Mouse (Mus musculus) heart, postnatal 0 days (tissue): ENCODE results near the gene Urad. TPM values are rescaled to one million over a fixed set of nuclear protein-coding genes. Genes with fewer than 3 reads are reported as not detected.

ENCODE experiments used
- ATAC-seq: fragments of 200-750 bp; cut with Nextera tagmentation; 2 replicates; pipeline ENCODE4 v1.8.0; 2017; ENCODE audit warnings: low read depth, moderate number of reproducible peaks, moderate library complexity; ENCODE audit not compliant: insufficient read depth
- DNase-seq: peaks from one replicate; pipeline ENCODE4 v3.0.0-alpha.2; 2016; ENCODE audit warnings: low spot score
- H3K27ac ChIP-seq: fragments of 300-500 bp; sonication (generic); 2 replicates; pipeline ENCODE4 v1.5.1; 2014; ENCODE audit warnings: low read depth, mild to moderate bottlenecking
- H3K27me3 ChIP-seq: fragments of 300-500 bp; sonication (generic); 2 replicates; pipeline ENCODE4 v1.6.1; 2014; ENCODE audit warnings: low read length, mixed read lengths; ENCODE audit not compliant: control insufficient read depth, insufficient read depth
- H3K36me3 ChIP-seq: fragments of 300-500 bp; sonication (generic); replicated peaks from 2 replicates; pipeline ENCODE4 v1.6.1; 2014; ENCODE audit warnings: low read length, mixed read lengths; ENCODE audit not compliant: control insufficient read depth, insufficient read depth
- H3K4me1 ChIP-seq: fragments of 300-500 bp; sonication (generic); 2 replicates; pipeline ENCODE4 v1.6.1; 2014; ENCODE audit warnings: antibody characterized with exemption; ENCODE audit not compliant: control insufficient read depth, insufficient read depth
- H3K4me2 ChIP-seq: fragments of 300-500 bp; sonication (generic); 2 replicates; pipeline ENCODE4 v1.6.1; 2014; ENCODE audit warnings: low read depth, mild to moderate bottlenecking, low read length, moderate library complexity
- H3K4me3 ChIP-seq: fragments of 300-500 bp; sonication (generic); 2 replicates; pipeline ENCODE4 v1.5.1; 2014; ENCODE audit warnings: low read depth, low read length
- H3K9ac ChIP-seq: fragments of 300-500 bp; sonication (generic); replicated peaks from 2 replicates; pipeline ENCODE4 v1.6.1; 2014; ENCODE audit warnings: low read depth, low read length, mixed read lengths
- H3K9me3 ChIP-seq: fragments of 300-500 bp; sonication (generic); replicated peaks from 2 replicates; pipeline ENCODE4 v1.6.1; 2016; ENCODE audit warnings: low read length; ENCODE audit not compliant: control insufficient read depth
- CTCF ChIP-seq: IDR thresholded peaks from 2 replicates; pipeline ENCODE4 v1.5.1; 2016; ENCODE audit warnings: antibody characterized with exemption, control low read depth, low read depth
- EP300 ChIP-seq: IDR thresholded peaks from 2 replicates; pipeline ENCODE4 v1.6.1; 2016; ENCODE audit warnings: antibody characterized with exemption, low read depth
- WGBS: fragments of 180-500 bp; shearing (Covaris S2); extraction: QIAGEN DNeasy Blood & Tissue Kit; methylation state at CpG from one replicate; pipeline ENCODE4 v1.1.7; 2014; 5-methylcytosine and 5-hydroxymethylcytosine counted together
- polyA plus RNA-seq: library from polyadenylated mRNA; unstranded; fragments of >200 nt; fragmentation: Nextera tagmentation; extraction: Ambion mirVana; gene quantifications from 2 replicates; pipeline ENCODE4 v1.2.1, GENCODE M21; 2015
- total RNA-seq: library from RNA; depleted of rRNA; stranded (reverse); fragments of >200 nt; gene quantifications from 2 replicates; pipeline ENCODE4 v1.2.3, GENCODE M21; 2014; ENCODE audit warnings: low replicate concordance

The Urad gene
- total and polyA plus RNA-seq, 2 experiments from 2014 or later, result not detected

DNA sequence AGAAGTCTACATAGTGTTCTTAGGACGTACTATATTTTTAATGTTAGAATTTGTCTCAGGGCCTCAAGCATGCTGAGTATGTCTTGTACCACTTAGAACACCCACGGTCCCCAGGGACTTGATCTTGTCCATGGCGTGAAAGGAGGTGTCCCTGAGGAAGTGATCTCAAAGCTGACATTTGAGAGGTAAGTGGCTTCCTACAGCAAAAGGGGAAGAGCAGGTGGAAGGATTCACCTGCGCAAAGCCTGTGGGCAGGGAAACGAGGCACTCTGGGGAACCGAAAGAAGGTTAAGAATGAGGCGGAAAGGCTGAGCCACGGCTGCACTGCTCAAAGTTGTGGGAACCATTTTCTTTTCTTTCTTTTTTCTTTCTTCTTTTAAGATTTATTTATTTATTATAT, 29.7 kb upstream of the Urad start:
- DNase-seq, result no peak
- Histone ChIP-seq H3K4me1 (no peaks in the 10 kb centered on the region), H3K4me3 (no peak overlapping the region), H3K9me3 (no peaks in the 10 kb centered on the region), H3K27ac (no peak overlapping the region), H3K9ac (no peak overlapping the region), H3K4me2 (no peak overlapping the region), H3K36me3 (no peaks in the 10 kb centered on the region), H3K27me3 (no peaks in the 10 kb centered on the region)
- WGBS, result 82% methylated on average over 8 of the region's 8 CpGs
- no peak for TF ChIP-seq CTCF
- TF ChIP-seq EP300, result no peak
- ATAC-seq, result no peak

DNA sequence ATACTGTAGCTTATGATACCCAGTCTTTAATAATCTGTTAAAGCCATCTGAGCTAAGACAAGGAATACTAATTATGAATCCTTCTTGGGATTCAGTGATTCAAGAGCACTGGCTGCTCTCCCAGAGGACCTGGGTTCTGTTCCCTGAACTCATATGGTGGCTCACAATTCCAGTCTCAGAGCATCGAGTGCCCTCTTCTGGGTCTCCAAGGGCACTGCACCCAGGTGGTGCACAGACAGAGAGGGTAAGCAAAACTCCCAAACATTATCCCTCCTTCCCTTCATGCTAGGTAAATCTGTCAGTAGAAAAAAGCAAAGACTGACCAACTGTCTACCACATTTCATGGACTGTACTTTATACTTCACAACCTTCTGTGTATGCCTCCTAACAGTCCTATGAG, 23.7 kb upstream of the Urad start:
- Histone ChIP-seq H3K9me3 (no peaks in the 10 kb centered on the region), H3K4me3 (no peak overlapping the region), H3K36me3 (no peaks in the 10 kb centered on the region), H3K27me3 (no peaks in the 10 kb centered on the region), H3K4me1 (no peaks in the 10 kb centered on the region), H3K27ac (no peak overlapping the region), H3K9ac (no peak overlapping the region), H3K4me2 (no peak overlapping the region)
- 61% methylated on average over 1 of the region's 1 CpGs for WGBS
- DNase-seq, result no peak
- no peak for ATAC-seq
- TF ChIP-seq EP300, result no peak
- TF ChIP-seq CTCF, result no peak

DNA sequence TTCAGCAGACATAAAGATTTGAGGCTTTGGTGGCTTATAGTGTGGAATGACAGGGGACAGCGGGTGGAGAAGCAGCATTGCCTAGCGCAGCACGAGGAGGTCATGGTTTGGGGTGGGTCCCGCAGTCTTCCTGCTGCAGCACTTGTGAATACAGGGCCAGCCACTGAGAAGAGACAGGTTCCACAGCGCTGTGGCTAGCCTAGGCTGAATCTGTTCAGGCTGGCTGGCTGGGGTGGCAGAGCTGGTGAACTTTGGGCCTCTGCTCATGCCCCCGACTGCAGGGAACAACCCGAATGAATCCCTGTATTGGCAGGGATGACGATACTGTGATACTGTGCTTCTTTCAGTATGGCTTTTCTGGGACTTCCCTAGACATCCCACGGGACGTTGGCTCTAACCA, 21.7 kb upstream of the Urad start:
- no peaks in the 10 kb centered on the region for H3K4me1 ChIP-seq
- no peak overlapping the region for H3K9ac ChIP-seq
- ATAC-seq (no peak), DNase-seq (no peak)
- TF ChIP-seq CTCF, result no peak
- no peak overlapping the region for H3K4me2 ChIP-seq
- no peaks in the 10 kb centered on the region for H3K36me3 ChIP-seq
- WGBS, result 85% methylated on average over 10 of the region's 10 CpGs
- H3K4me3 ChIP-seq, result no peak overlapping the region
- H3K27me3 ChIP-seq, result no peaks in the 10 kb centered on the region
- H3K27ac ChIP-seq, result no peak overlapping the region
- H3K9me3 ChIP-seq, result no peaks in the 10 kb centered on the region

DNA sequence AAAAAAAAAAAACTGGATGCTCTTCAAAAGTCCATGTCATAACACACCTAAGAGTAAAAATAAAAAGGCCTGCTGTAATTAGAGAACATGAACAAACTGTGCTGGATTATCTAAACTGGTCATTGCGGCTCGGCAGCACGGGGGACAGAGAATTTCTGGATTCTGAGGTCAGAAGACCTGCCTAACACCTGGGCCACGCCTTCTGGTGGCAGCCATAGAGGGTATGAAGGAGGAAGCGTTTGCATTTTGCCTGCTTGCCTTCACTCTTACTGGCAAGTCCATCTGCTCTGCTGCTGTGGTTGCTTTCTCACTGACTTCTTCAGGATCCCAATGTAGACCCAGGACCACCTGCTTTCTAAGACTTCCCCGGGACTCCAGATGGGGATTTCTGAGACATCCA, 20.7 kb upstream of the Urad start:
- H3K27ac ChIP-seq, result no peak overlapping the region
- no peak for DNase-seq
- ATAC-seq, result no peak
- no peaks in the 10 kb centered on the region for H3K27me3 ChIP-seq
- no peaks in the 10 kb centered on the region for H3K36me3 ChIP-seq
- H3K4me2 ChIP-seq, result no peak overlapping the region
- no peak overlapping the region for H3K4me3 ChIP-seq
- TF ChIP-seq CTCF (no peak), EP300 (no peak)
- no peaks in the 10 kb centered on the region for H3K4me1 ChIP-seq
- no peaks in the 10 kb centered on the region for H3K9me3 ChIP-seq
- no peak overlapping the region for H3K9ac ChIP-seq
- 86% methylated on average over 6 of the region's 6 CpGs for WGBS

DNA sequence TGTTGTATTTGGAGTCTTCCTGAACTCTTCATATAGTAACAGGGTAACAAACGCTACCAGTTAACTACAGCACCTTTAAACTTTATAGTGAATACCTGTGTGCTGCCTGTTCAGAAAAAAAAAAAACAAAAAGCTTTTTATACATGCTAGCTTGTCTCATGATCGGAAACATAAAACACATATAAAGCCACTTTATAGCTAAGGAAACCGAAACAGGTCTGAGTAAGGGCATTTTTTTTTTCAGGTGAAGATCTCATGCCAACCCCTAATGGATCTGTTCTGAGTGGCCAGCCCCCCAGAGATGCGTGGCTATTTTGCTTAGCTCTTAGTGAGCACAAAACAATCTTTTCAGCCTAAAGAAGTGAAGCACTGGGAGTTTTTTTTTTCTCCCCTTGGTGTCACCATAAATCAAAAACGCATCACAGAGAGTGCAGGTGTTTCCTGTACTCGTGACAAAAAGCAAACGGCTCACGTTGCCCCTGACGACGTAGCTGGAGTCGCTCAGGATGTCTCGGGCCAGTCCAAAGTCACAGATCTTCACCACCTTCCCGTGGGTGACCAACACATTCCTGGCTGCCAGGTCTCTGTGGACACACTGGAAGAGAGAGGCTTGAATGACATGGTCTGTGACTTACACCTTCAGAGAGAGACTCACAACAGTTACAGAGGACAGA, 18.6 kb upstream of the Urad start:
- H3K4me1 ChIP-seq, result no peaks in the 10 kb centered on the region
- WGBS, result 60% methylated on average over 13 of the region's 13 CpGs
- H3K9ac ChIP-seq, result no peak overlapping the region
- no peak overlapping the region for H3K4me2 ChIP-seq
- H3K27me3 ChIP-seq, result no peaks in the 10 kb centered on the region
- DNase-seq (no peak), ATAC-seq (no peak)
- H3K36me3 ChIP-seq, result no peaks in the 10 kb centered on the region
- H3K27ac ChIP-seq, result peak overlapping the region; percentile 8; the same call in 1 of the 2 replicates
- H3K4me3 ChIP-seq, result no peak overlapping the region
- TF ChIP-seq EP300, result no peak
- no peak for TF ChIP-seq CTCF
- no peaks in the 10 kb centered on the region for H3K9me3 ChIP-seq

DNA sequence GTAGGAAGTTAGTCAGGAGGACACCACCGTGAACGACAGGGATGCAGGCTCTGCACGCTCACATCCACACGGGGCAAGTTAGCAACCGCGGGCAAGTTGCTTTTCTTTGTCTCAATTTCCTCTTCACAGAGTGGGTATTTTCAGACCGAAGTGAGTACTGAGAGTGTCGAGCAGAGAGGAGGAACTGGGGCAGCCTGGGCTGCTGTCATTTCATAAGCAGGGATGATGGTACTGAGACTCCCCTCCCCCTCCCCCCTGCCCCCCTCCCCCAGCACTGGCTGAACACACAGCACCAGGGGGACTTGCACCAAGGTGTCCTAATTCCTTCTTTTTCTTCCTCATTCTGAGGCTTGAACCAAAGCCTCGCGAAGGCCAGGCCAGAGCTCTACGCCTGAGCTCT, 17.3 kb upstream of the Urad start:
- no peaks in the 10 kb centered on the region for H3K4me1 ChIP-seq
- H3K9me3 ChIP-seq, result no peaks in the 10 kb centered on the region
- ATAC-seq, result no peak
- no peak for TF ChIP-seq CTCF
- no peak for TF ChIP-seq EP300
- H3K27me3 ChIP-seq, result no peaks in the 10 kb centered on the region
- H3K36me3 ChIP-seq, result no peaks in the 10 kb centered on the region
- 72% methylated on average over 11 of the region's 11 CpGs for WGBS
- no peak overlapping the region for H3K9ac ChIP-seq
- no peak overlapping the region for H3K4me3 ChIP-seq
- no peak overlapping the region for H3K4me2 ChIP-seq
- no peak for DNase-seq
- H3K27ac ChIP-seq, result no peak overlapping the region; the same call in 1 of the 2 replicates
